Mouse (Mus musculus) liver, embryonic 13.5 days (tissue): ENCODE data around the gene Gatb. TPM values are rescaled to one million over a fixed set of nuclear protein-coding genes. Genes with fewer than 3 reads are reported as not detected.

Experiments used
- ATAC-seq: fragments of 200-750 bp; cut with Nextera tagmentation; 2 replicates; pipeline ENCODE4 v1.8.0; 2017; ENCODE audit warnings: low read depth, mild to moderate bottlenecking, moderate number of reproducible peaks, moderate library complexity
- DNase-seq: peaks from one replicate; pipeline ENCODE4 v3.0.0; 2022
- H3K27ac ChIP-seq: fragments of 300-500 bp; sonication (generic); 2 replicates; pipeline ENCODE4 v1.5.1; 2015; ENCODE audit warnings: moderate library complexity, mild to moderate bottlenecking, inconsistent platforms
- H3K27me3 ChIP-seq: fragments of 300-500 bp; sonication (generic); 2 replicates; pipeline ENCODE4 v1.6.1; 2015; ENCODE audit warnings: mild to moderate bottlenecking, inconsistent platforms
- H3K36me3 ChIP-seq: fragments of 300-500 bp; sonication (generic); 2 replicates; pipeline ENCODE4 v1.6.1; 2015; ENCODE audit warnings: mild to moderate bottlenecking, inconsistent platforms
- H3K4me1 ChIP-seq: fragments of 300-500 bp; sonication (generic); replicated peaks from 2 replicates; pipeline ENCODE4 v1.6.1; 2015; ENCODE audit warnings: inconsistent platforms
- H3K4me2 ChIP-seq: fragments of 300-500 bp; sonication (generic); 2 replicates; pipeline ENCODE4 v1.6.1; 2015; ENCODE audit warnings: inconsistent platforms, mild to moderate bottlenecking, moderate library complexity
- H3K4me3 ChIP-seq: fragments of 300-500 bp; sonication (generic); replicated peaks from 2 replicates; pipeline ENCODE4 v1.5.1; 2015; ENCODE audit warnings: mild to moderate bottlenecking, inconsistent platforms
- H3K9ac ChIP-seq: fragments of 300-500 bp; sonication (generic); 2 replicates; pipeline ENCODE4 v1.6.1; 2015; ENCODE audit warnings: mild to moderate bottlenecking, inconsistent platforms
- H3K9me3 ChIP-seq: fragments of 300-500 bp; sonication (generic); replicated peaks from 2 replicates; pipeline ENCODE4 v1.6.1; 2016; ENCODE audit warnings: inconsistent platforms
- WGBS: fragments of 180-500 bp; shearing (Covaris S2); methylation state at CpG from one replicate; pipeline ENCODE4 v1.1.7; 2015; ENCODE audit not compliant: insufficient replicate concordance; 5-methylcytosine and 5-hydroxymethylcytosine counted together
- polyA plus RNA-seq: library from polyadenylated mRNA; unstranded; fragments of >200 nt; fragmentation: Nextera tagmentation; extraction: Ambion mirVana; gene quantifications from 2 replicates; pipeline ENCODE4 v1.2.1, GENCODE M21; 2015

The Gatb gene
- polyA plus RNA-seq, 1 experiment from 2014 or later, result 19.9 TPM

- ATAC-seq (no peak), DNase-seq (no peak)
- no peaks in the 10 kb centered on the region for H3K36me3 ChIP-seq
- 0 out of 2 replicates have a peak, but pooled peaks cover 2% of the 10 kb centered on the region for H3K27me3 ChIP-seq
- H3K27ac ChIP-seq, result no peak overlapping the region
- H3K9ac ChIP-seq, result no peak overlapping the region
- H3K4me2 ChIP-seq, result no peak overlapping the region
- H3K4me3 ChIP-seq, result no peak overlapping the region
- 71% methylated on average over 7 of the region's 7 CpGs for WGBS
- H3K4me1 ChIP-seq, result peaks cover 14% of the 10 kb centered on the region
- no peaks in the 10 kb centered on the region for H3K9me3 ChIP-seq
These were observed 107.2 kb downstream of the Gatb start for GRCm38 (mm10) chr3:85681136-85681535.

GRCm38 (mm10) chr3:85683618-85684017, 109.7 kb downstream of the Gatb start:
- 68% methylated on average over 5 of the region's 5 CpGs for WGBS
- DNase-seq (no peak), ATAC-seq (no peak)

GRCm38 (mm10) chr3:85685271-85685670, 111.4 kb downstream of the Gatb start:
- Histone ChIP-seq H3K9me3 (no peaks in the 10 kb centered on the region), H3K27ac (no peak overlapping the region), H3K9ac (no peak overlapping the region), H3K36me3 (no peaks in the 10 kb centered on the region), H3K4me2 (no peak overlapping the region), H3K4me1 (peaks cover 5% of the 10 kb centered on the region; the same call in 1 of the 2 replicates), H3K4me3 (no peak overlapping the region), H3K27me3 (no peaks in the 10 kb centered on the region)
- ATAC-seq (no peak), DNase-seq (no peak)
- WGBS, result 74% methylated on average over 8 of the region's 8 CpGs

More at GRCm38 (mm10) chr3:85683618-85684017, 109.7 kb downstream of the Gatb start:
- peaks cover 10% of the 10 kb centered on the region for H3K4me1 ChIP-seq
- no peak overlapping the region for H3K9ac ChIP-seq
- H3K4me2 ChIP-seq, result no peak overlapping the region
- no peak overlapping the region for H3K27ac ChIP-seq
- no peaks in the 10 kb centered on the region for H3K9me3 ChIP-seq
- H3K36me3 ChIP-seq, result no peaks in the 10 kb centered on the region
- H3K4me3 ChIP-seq, result no peak overlapping the region
- H3K27me3 ChIP-seq, result no peaks in the 10 kb centered on the region

GRCm38 (mm10) chr3:85688341-85688740, 114.4 kb downstream of the Gatb start:
- H3K4me1 ChIP-seq, result no peaks in the 10 kb centered on the region
- DNase-seq (no peak), ATAC-seq (no peak)
- 81% methylated on average over 14 of the region's 14 CpGs for WGBS
- H3K9ac ChIP-seq, result no peak overlapping the region
- no peaks in the 10 kb centered on the region for H3K27me3 ChIP-seq
- no peaks in the 10 kb centered on the region for H3K36me3 ChIP-seq
- no peak overlapping the region for H3K4me2 ChIP-seq
- H3K9me3 ChIP-seq, result no peaks in the 10 kb centered on the region
- no peak overlapping the region for H3K27ac ChIP-seq
- H3K4me3 ChIP-seq, result no peak overlapping the region

- no peaks in the 10 kb centered on the region for H3K27me3 ChIP-seq
- ATAC-seq (no peak), DNase-seq (no peak)
These were observed 117.2 kb downstream of the Gatb start for GRCm38 (mm10) chr3:85691134-85691533.

GRCm38 (mm10) chr3:85693013-85693412, 119.1 kb downstream of the Gatb start:
- ATAC-seq (no peak), DNase-seq (no peak)
- no peaks in the 10 kb centered on the region for H3K36me3 ChIP-seq
- no peaks in the 10 kb centered on the region for H3K9me3 ChIP-seq
- no peak overlapping the region for H3K27ac ChIP-seq
- no peaks in the 10 kb centered on the region for H3K4me1 ChIP-seq
- no peaks in the 10 kb centered on the region for H3K27me3 ChIP-seq
- H3K9ac ChIP-seq, result no peak overlapping the region
- H3K4me2 ChIP-seq, result no peak overlapping the region
- WGBS, result 17% methylated on average over 3 of the region's 3 CpGs
- no peak overlapping the region for H3K4me3 ChIP-seq

More at GRCm38 (mm10) chr3:85691134-85691533, 117.2 kb downstream of the Gatb start:
- H3K36me3 ChIP-seq, result no peaks in the 10 kb centered on the region
- no peaks in the 10 kb centered on the region for H3K9me3 ChIP-seq
- no peak overlapping the region for H3K9ac ChIP-seq
- 62% methylated on average over 4 of the region's 4 CpGs for WGBS
- H3K4me1 ChIP-seq, result no peaks in the 10 kb centered on the region
- no peak overlapping the region for H3K4me3 ChIP-seq
- no peak overlapping the region for H3K27ac ChIP-seq
- no peak overlapping the region for H3K4me2 ChIP-seq

- no peak for DNase-seq
- WGBS, result 73% methylated on average over 3 of the region's 3 CpGs
These were observed 121.1 kb downstream of the Gatb start for GRCm38 (mm10) chr3:85695056-85695455.

GRCm38 (mm10) chr3:85698496-85698895, 124.6 kb downstream of the Gatb start:
- Histone ChIP-seq H3K9me3 (no peaks in the 10 kb centered on the region), H3K4me3 (no peak overlapping the region), H3K36me3 (no peaks in the 10 kb centered on the region), H3K27me3 (no peaks in the 10 kb centered on the region), H3K4me2 (no peak overlapping the region), H3K27ac (no peak overlapping the region), H3K4me1 (peaks cover 4% of the 10 kb centered on the region; the same call in 1 of the 2 replicates), H3K9ac (no peak overlapping the region)
- WGBS, result 56% methylated on average over 4 of the region's 4 CpGs
- no peak for DNase-seq
- ATAC-seq, result no peak

More at GRCm38 (mm10) chr3:85695056-85695455, 121.1 kb downstream of the Gatb start:
- Histone ChIP-seq H3K9me3 (no peaks in the 10 kb centered on the region), H3K36me3 (no peaks in the 10 kb centered on the region), H3K4me3 (no peak overlapping the region), H3K27ac (no peak overlapping the region), H3K4me1 (no peaks in the 10 kb centered on the region), H3K27me3 (no peaks in the 10 kb centered on the region), H3K4me2 (no peak overlapping the region), H3K9ac (no peak overlapping the region)
- ATAC-seq, result no peak

- H3K4me1 ChIP-seq, result peaks cover 5% of the 10 kb centered on the region; the same call in 1 of the 2 replicates
- no peak overlapping the region for H3K4me3 ChIP-seq
- no peaks in the 10 kb centered on the region for H3K27me3 ChIP-seq
- no peak overlapping the region for H3K9ac ChIP-seq
- no peak overlapping the region for H3K4me2 ChIP-seq
- WGBS, result 35% methylated on average over 6 of the region's 6 CpGs
- no peak overlapping the region for H3K27ac ChIP-seq
- no peaks in the 10 kb centered on the region for H3K9me3 ChIP-seq
- DNase-seq (no peak), ATAC-seq (no peak)
- no peaks in the 10 kb centered on the region for H3K36me3 ChIP-seq
These were observed 129.4 kb downstream of the Gatb start for GRCm38 (mm10) chr3:85703141-85703882.

Other genes starting within 250 kb of the Gatb start
- 0.25 and 0.29 TPM in 2 replicates for gene Fam160a1, start 243.2 kb downstream of the Gatb start, polyA plus RNA-seq